Mouse (Mus musculus) limb, embryonic 13.5 days (tissue): ENCODE measurements around the gene Nbea. TPM values are rescaled to one million over a fixed set of nuclear protein-coding genes. Genes with fewer than 3 reads are reported as not detected.

ENCODE experiments used
- ATAC-seq: fragments of 200-750 bp; cut with Nextera tagmentation; 2 replicates; pipeline ENCODE4 v1.8.0; 2017; ENCODE audit warnings: low read depth, moderate number of reproducible peaks, moderate TSS enrichment; ENCODE audit not compliant: low FRiP score
- H3K27ac ChIP-seq: fragments of 300-500 bp; sonication (generic); 2 replicates; pipeline ENCODE4 v1.5.1; 2015; ENCODE audit warnings: inconsistent platforms, mild to moderate bottlenecking, moderate library complexity
- H3K27me3 ChIP-seq: fragments of 300-500 bp; sonication (generic); 2 replicates; pipeline ENCODE4 v1.6.1; 2015; ENCODE audit warnings: mild to moderate bottlenecking, inconsistent platforms
- H3K36me3 ChIP-seq: fragments of 300-500 bp; sonication (generic); 2 replicates; pipeline ENCODE4 v1.6.1; 2015; ENCODE audit warnings: inconsistent platforms, mild to moderate bottlenecking, moderate library complexity
- H3K4me1 ChIP-seq: fragments of 300-500 bp; sonication (generic); 2 replicates; pipeline ENCODE4 v1.6.1; 2015; ENCODE audit warnings: inconsistent platforms
- H3K4me2 ChIP-seq: fragments of 300-500 bp; sonication (generic); replicated peaks from 2 replicates; pipeline ENCODE4 v1.6.1; 2015; ENCODE audit warnings: inconsistent platforms, mild to moderate bottlenecking, moderate library complexity
- H3K4me3 ChIP-seq: fragments of 300-500 bp; sonication (generic); 2 replicates; pipeline ENCODE4 v1.5.1; 2015; ENCODE audit warnings: moderate library complexity, mild to moderate bottlenecking, inconsistent platforms
- H3K9ac ChIP-seq: fragments of 300-500 bp; sonication (generic); 2 replicates; pipeline ENCODE4 v1.6.1; 2015; ENCODE audit warnings: mild to moderate bottlenecking, inconsistent platforms
- H3K9me3 ChIP-seq: fragments of 300-500 bp; sonication (generic); 2 replicates; pipeline ENCODE4 v1.6.1; 2016; ENCODE audit warnings: inconsistent platforms
- WGBS: fragments of 180-500 bp; shearing (Covaris S2); methylation state at CpG from one replicate; pipeline ENCODE4 v1.1.7; 2015; 5-methylcytosine and 5-hydroxymethylcytosine counted together
- polyA plus RNA-seq: library from polyadenylated mRNA; unstranded; fragments of >200 nt; fragmentation: Nextera tagmentation; extraction: Ambion mirVana; gene quantifications from 2 replicates; pipeline ENCODE4 v1.2.1, GENCODE M21; 2015

The Nbea gene
- polyA plus RNA-seq, 1 experiment from 2014 or later, result 19.4 TPM

GRCm38 (mm10) chr3:55780120-55781070, 403.1 kb downstream of the Nbea start:
- H3K4me3 ChIP-seq, result peak overlapping the region; percentile 65
- H3K36me3 ChIP-seq, result no peaks in the 10 kb centered on the region
- ATAC-seq, result 0 out of 2 replicates have a peak, but pooled peaks have one; percentile 33
- WGBS, result 4% methylated on average over 53 of the region's 53 CpGs
- peak overlapping the region; percentile 78 for H3K4me2 ChIP-seq
- H3K9me3 ChIP-seq, result no peaks in the 10 kb centered on the region
- H3K27me3 ChIP-seq, result peaks cover 29% of the 10 kb centered on the region
- no peak overlapping the region; the same call in 1 of the 2 replicates for H3K27ac ChIP-seq
- peak overlapping the region; percentile 66 for H3K9ac ChIP-seq
- peaks cover 39% of the 10 kb centered on the region for H3K4me1 ChIP-seq

GRCm38 (mm10) chr3:55778764-55779730, 404.5 kb downstream of the Nbea start:
- Histone ChIP-seq H3K27ac (no peak overlapping the region), H3K27me3 (peaks cover 29% of the 10 kb centered on the region), H3K9me3 (no peaks in the 10 kb centered on the region), H3K4me3 (no peak overlapping the region), H3K4me1 (peaks cover 39% of the 10 kb centered on the region), H3K4me2 (peak overlapping the region; percentile 31; the same call in 1 of the 2 replicates), H3K9ac (no peak overlapping the region), H3K36me3 (no peaks in the 10 kb centered on the region)
- ATAC-seq, result no peak
- WGBS, result 44% methylated on average over 8 of the region's 8 CpGs

- Histone ChIP-seq H3K27ac (no peak overlapping the region), H3K27me3 (peaks cover 29% of the 10 kb centered on the region), H3K4me2 (no peak overlapping the region), H3K4me3 (no peak overlapping the region), H3K9me3 (no peaks in the 10 kb centered on the region), H3K36me3 (no peaks in the 10 kb centered on the region), H3K4me1 (peaks cover 27% of the 10 kb centered on the region), H3K9ac (no peak overlapping the region)
- WGBS, result 68% methylated on average over 4 of the region's 4 CpGs
- no peak for ATAC-seq
Measured at GRCm38 (mm10) chr3:55777501-55777900, 406.0 kb downstream of the Nbea start.

- Histone ChIP-seq H3K36me3 (no peaks in the 10 kb centered on the region; the same call in 1 of the 2 replicates), H3K27ac (no peak overlapping the region), H3K4me3 (no peak overlapping the region), H3K27me3 (peaks cover 20% of the 10 kb centered on the region), H3K9me3 (no peaks in the 10 kb centered on the region), H3K4me1 (peaks cover 13% of the 10 kb centered on the region), H3K9ac (no peak overlapping the region), H3K4me2 (no peak overlapping the region)
- ATAC-seq, result no peak
- 83% methylated on average over 6 of the region's 6 CpGs for WGBS
Measured at GRCm38 (mm10) chr3:55775753-55776152, 407.7 kb downstream of the Nbea start.

- ATAC-seq, result no peak
- Histone ChIP-seq H3K4me3 (no peak overlapping the region), H3K4me1 (peaks cover 8% of the 10 kb centered on the region), H3K27ac (no peak overlapping the region), H3K9me3 (no peaks in the 10 kb centered on the region), H3K4me2 (no peak overlapping the region), H3K9ac (no peak overlapping the region), H3K36me3 (no peaks in the 10 kb centered on the region; the same call in 1 of the 2 replicates), H3K27me3 (peaks cover 15% of the 10 kb centered on the region)
- 60% methylated on average over 7 of the region's 7 CpGs for WGBS
Measured at GRCm38 (mm10) chr3:55775245-55775644, 408.3 kb downstream of the Nbea start.

- 42% methylated on average over 6 of the region's 6 CpGs for WGBS
- no peak for ATAC-seq
Measured at GRCm38 (mm10) chr3:55774203-55774602, 409.3 kb downstream of the Nbea start.

GRCm38 (mm10) chr3:55769308-55769707, 414.2 kb downstream of the Nbea start:
- Histone ChIP-seq H3K4me1 (no peaks in the 10 kb centered on the region), H3K9me3 (no peaks in the 10 kb centered on the region), H3K27me3 (no peaks in the 10 kb centered on the region), H3K4me3 (no peak overlapping the region), H3K36me3 (no peaks in the 10 kb centered on the region; the same call in 1 of the 2 replicates), H3K4me2 (no peak overlapping the region), H3K9ac (no peak overlapping the region), H3K27ac (no peak overlapping the region)
- 43% methylated on average over 2 of the region's 2 CpGs for WGBS
- no peak for ATAC-seq

More at GRCm38 (mm10) chr3:55774203-55774602, 409.3 kb downstream of the Nbea start:
- Histone ChIP-seq H3K36me3 (no peaks in the 10 kb centered on the region; the same call in 1 of the 2 replicates), H3K9me3 (no peaks in the 10 kb centered on the region), H3K27ac (no peak overlapping the region), H3K27me3 (peaks cover 8% of the 10 kb centered on the region; the same call in 1 of the 2 replicates), H3K4me2 (no peak overlapping the region), H3K4me1 (peaks cover 3% of the 10 kb centered on the region; the same call in 1 of the 2 replicates), H3K9ac (no peak overlapping the region), H3K4me3 (no peak overlapping the region)

- 56% methylated on average over 2 of the region's 2 CpGs for WGBS
- H3K27ac ChIP-seq, result no peak overlapping the region
- no peak overlapping the region for H3K4me3 ChIP-seq
- no peaks in the 10 kb centered on the region for H3K9me3 ChIP-seq
- ATAC-seq, result no peak
- H3K27me3 ChIP-seq, result no peaks in the 10 kb centered on the region
- no peak overlapping the region for H3K4me2 ChIP-seq
- H3K36me3 ChIP-seq, result no peaks in the 10 kb centered on the region; the same call in 1 of the 2 replicates
- H3K4me1 ChIP-seq, result no peaks in the 10 kb centered on the region
- no peak overlapping the region for H3K9ac ChIP-seq
Measured at GRCm38 (mm10) chr3:55768654-55769053, 414.8 kb downstream of the Nbea start.

GRCm38 (mm10) chr3:55763591-55763990, 419.9 kb downstream of the Nbea start:
- Histone ChIP-seq H3K27me3 (no peaks in the 10 kb centered on the region), H3K4me1 (no peaks in the 10 kb centered on the region), H3K4me3 (no peak overlapping the region), H3K4me2 (no peak overlapping the region), H3K27ac (no peak overlapping the region), H3K36me3 (no peaks in the 10 kb centered on the region), H3K9ac (no peak overlapping the region), H3K9me3 (no peaks in the 10 kb centered on the region)
- no peak for ATAC-seq
- WGBS, result 57% methylated on average over 8 of the region's 8 CpGs

GRCm38 (mm10) chr3:55758297-55758696, 425.2 kb downstream of the Nbea start:
- H3K9me3 ChIP-seq, result no peaks in the 10 kb centered on the region
- no peaks in the 10 kb centered on the region for H3K27me3 ChIP-seq
- no peak overlapping the region for H3K9ac ChIP-seq
- H3K4me2 ChIP-seq, result no peak overlapping the region
- ATAC-seq, result no peak
- H3K4me3 ChIP-seq, result no peak overlapping the region
- H3K36me3 ChIP-seq, result no peaks in the 10 kb centered on the region
- H3K27ac ChIP-seq, result no peak overlapping the region
- 57% methylated on average over 8 of the region's 8 CpGs for WGBS
- peaks cover 20% of the 10 kb centered on the region for H3K4me1 ChIP-seq

- H3K4me3 ChIP-seq, result no peak overlapping the region
- H3K36me3 ChIP-seq, result no peaks in the 10 kb centered on the region
- no peaks in the 10 kb centered on the region for H3K27me3 ChIP-seq
- no peak for ATAC-seq
- H3K4me2 ChIP-seq, result no peak overlapping the region
- H3K9me3 ChIP-seq, result no peaks in the 10 kb centered on the region
- 61% methylated on average over 11 of the region's 11 CpGs for WGBS
- no peak overlapping the region for H3K9ac ChIP-seq
- peaks cover 21% of the 10 kb centered on the region for H3K4me1 ChIP-seq
- no peak overlapping the region for H3K27ac ChIP-seq
Measured at GRCm38 (mm10) chr3:55756602-55757190, 426.8 kb downstream of the Nbea start.
